ENCODE assay signal across 30 mouse cellular contexts in the genomic region with DNA sequence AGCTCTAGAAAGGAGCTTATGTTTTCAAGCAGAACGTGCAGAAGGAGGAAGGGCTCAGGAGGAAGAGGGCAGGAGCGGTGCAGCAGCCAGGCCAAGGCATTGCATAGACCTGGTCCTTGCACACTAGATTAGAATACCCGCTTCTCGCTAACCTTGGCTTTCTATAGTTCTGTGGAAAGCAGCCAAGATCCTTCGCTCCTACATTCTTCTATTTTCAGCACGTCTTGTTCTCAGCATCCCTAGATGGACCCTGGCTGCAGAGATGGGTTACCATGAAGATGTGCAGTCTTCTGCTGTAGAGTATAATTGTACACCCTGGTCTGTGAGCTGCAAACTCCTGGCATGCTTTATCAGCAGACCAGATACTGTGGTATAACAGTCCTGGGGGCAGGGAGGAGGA. TPM values are rescaled to one million over a fixed set of nuclear protein-coding genes. Genes with fewer than 3 reads are reported as not detected.
DNase-seq lines count a peak whose midpoint lies in the region; ATAC-seq and TF ChIP-seq lines count a peak whose summit lies in the region.
"Had no signal": no experiment of that assay in that cellular context is flagged by ENCODE, and none has a peak within 500 bp of the region (broad histone marks: within the 10 kb centered on the region; RNA-seq: fewer than 3 reads in every experiment).

No protein-coding gene starts in this region.

- H3K36me3 ChIP-seq in heart, embryonic 12.5 days = no peaks in the 10 kb centered on the region

- no peaks in the 10 kb centered on the region for H3K9me3 ChIP-seq in heart, embryonic 12.5 days (replicated peaks)
- H3K9me3 ChIP-seq: embryonic facial prominence, embryonic 12.5 days; forebrain, embryonic 12.5 days; G1E; liver, embryonic 13.5 days; megakaryocyte, embryonic 14.5 days; neural tube, embryonic 12.5 days had no signal

- 35% methylated on average over 6 of the region's 6 CpGs for WGBS in heart, embryonic 12.5 days
- 30% methylated on average over 6 of the region's 6 CpGs for WGBS in olfactory bulb, adult 2 months

- TF ChIP-seq POLR2A in olfactory bulb, adult 2 months (IDR thresholded peaks at IDR 0.05; ENCODE audit: insufficient read depth, low read depth, low read length) = no peak

- H3K9ac ChIP-seq in heart, embryonic 12.5 days = 0 out of 2 replicates have a peak overlapping the region, but pooled peaks have one; percentile 28
- H3K9ac ChIP-seq: embryonic facial prominence, embryonic 12.5 days; forebrain, embryonic 12.5 days; liver, embryonic 13.5 days; neural tube, embryonic 12.5 days had no signal

- ATAC-seq in heart, embryonic 12.5 days (ENCODE audit: insufficient number of reproducible peaks, low FRiP score) = peak; percentile 42
- ATAC-seq: intestine, postnatal 0 days; Patski had no signal

- H3K4me2 ChIP-seq in heart, embryonic 12.5 days = peak overlapping the region; percentile 52
- H3K4me2 ChIP-seq: embryonic facial prominence, embryonic 12.5 days; forebrain, embryonic 12.5 days; liver, embryonic 13.5 days; neural tube, embryonic 12.5 days had no signal

- no peak for DNase-seq in heart, postnatal 14 days
- DNase-seq in left cerebral cortex, adult 2 months (ENCODE audit: extremely low spot score in 1 of 2, low spot score in 2 of 2) = peak in 1 of 2 experiments; percentile 10
- no peak for DNase-seq in left cerebral cortex, postnatal 4 days
- DNase-seq in urinary bladder, adult 2 months (ENCODE audit: low spot score) = peak; percentile 9
- no peak for DNase-seq in urinary bladder, postnatal 4 days (ENCODE audit: low spot score in 2 of 2)
- DNase-seq in cerebellum, adult 18-20 months = no peak
- DNase-seq: adrenal gland, postnatal 36 days; B cell, adult 2 months; cerebellum, adult 11 months; cerebellum, postnatal 10 days; gastrocnemius, adult 2 months; kidney, postnatal 4 days; liver, embryonic 13.5 days; lung, adult 2 months; midbrain, embryonic 14.5 days; spleen, adult 18-20 months; thymus, postnatal 36 days had no signal

- H3K4me3 ChIP-seq in heart, embryonic 12.5 days = no peak overlapping the region
- no peak overlapping the region for H3K4me3 ChIP-seq in left cerebral cortex, adult 2 months
- H3K4me3 ChIP-seq in olfactory bulb, adult 2 months (ENCODE audit: insufficient read depth, low read depth, low read length) = no peak overlapping the region
- H3K4me3 ChIP-seq: embryonic facial prominence, embryonic 12.5 days; erythroblast, embryonic 14.5 days; forebrain, embryonic 12.5 days; gastrocnemius, adult 2 months; liver, embryonic 13.5 days; megakaryocyte, embryonic 14.5 days; neural tube, embryonic 12.5 days had no signal

- peaks cover 58% of the 10 kb centered on the region for H3K4me1 ChIP-seq in heart, embryonic 12.5 days (replicated peaks)
- H3K4me1 ChIP-seq in olfactory bulb, adult 2 months (ENCODE audit: control insufficient read depth, insufficient read depth, low read length) = peaks cover 33% of the 10 kb centered on the region
- H3K4me1 ChIP-seq: embryonic facial prominence, embryonic 12.5 days; liver, embryonic 13.5 days; neural tube, embryonic 12.5 days had no signal

- peak overlapping the region; percentile 84 for H3K27ac ChIP-seq in heart, embryonic 12.5 days (ENCODE audit: poor library complexity, severe bottlenecking)
- peak overlapping the region; percentile 57; the same call in 1 of the 2 replicates for H3K27ac ChIP-seq in left cerebral cortex, adult 2 months
- H3K27ac ChIP-seq in olfactory bulb, adult 2 months (ENCODE audit: insufficient read depth, low read depth, low read length) = peak overlapping the region; percentile 49
- H3K27ac ChIP-seq: embryonic facial prominence, embryonic 12.5 days; forebrain, embryonic 12.5 days; gastrocnemius, adult 2 months; liver, embryonic 13.5 days; neural tube, embryonic 12.5 days had no signal

- intact Hi-C loops in heart, postnatal 14 days (cut with DNase I) = no loop called here
- intact Hi-C loops in left cerebral cortex, adult 2 months (cut with DNase I) = no loop called here
- intact Hi-C loops in left cerebral cortex, postnatal 4 days (cut with DNase I) = no loop called here

- TF ChIP-seq CTCF in left cerebral cortex, adult 2 months (IDR thresholded peaks at IDR 0.05) = no peak
- no peak for TF ChIP-seq CTCF in olfactory bulb, adult 2 months (IDR thresholded peaks at IDR 0.05; ENCODE audit: insufficient read depth, low read depth, low read length)

- H3K27me3 ChIP-seq in heart, embryonic 12.5 days (replicated peaks) = no peaks in the 10 kb centered on the region
- H3K27me3 ChIP-seq: CH12.LX; embryonic facial prominence, embryonic 12.5 days; forebrain, embryonic 12.5 days; liver, embryonic 13.5 days; megakaryocyte, embryonic 14.5 days; neural tube, embryonic 12.5 days; Patski had no signal

RNA-seq across cellular contexts. Expression of a gene that starts 18.0 kb away (rescaled TPM):
- 58.1 and 63.4 TPM in 2 replicates for polyA plus RNA-seq in heart, embryonic 12.5 days (2016; fragmentation: Nextera tagmentation; extraction: Ambion mirVana)
- 100 to 1,000 TPM; 195 to 220 TPM for total RNA-seq in heart, postnatal 14 days (2021)
- total RNA-seq in left cerebral cortex, adult 2 months (2021) = 10 to 100 TPM; 69.1 to 73.9 TPM
- total RNA-seq in left cerebral cortex, postnatal 4 days (2021) = 10 to 100 TPM; 80.0 to 84.8 TPM
- 11.2 and 26.9 TPM in 2 replicates for polyA plus RNA-seq in urinary bladder, adult 2 months (2012; rRNA removed)
- polyA plus RNA-seq in olfactory bulb, adult 2 months (2012; ENCODE audit: insufficient read depth, insufficient read length, low replicate concordance, missing spikeins) = 35.8 TPM in 1 of 2 replicates, not detected in the other
- polyA plus RNA-seq: G1E had no signal

RNA-seq across cellular contexts. Expression of a gene that starts 22.1 kb away (rescaled TPM):
- polyA plus RNA-seq in heart, embryonic 12.5 days (2016; fragmentation: Nextera tagmentation; extraction: Ambion mirVana) = not detected in 2 replicates
- total RNA-seq in heart, postnatal 14 days (2021) = under 1 TPM in 1 of 2 experiments, not detected in 1; 0.12 TPM
- 1 to 10 TPM; 1.7 to 1.9 TPM for total RNA-seq in left cerebral cortex, adult 2 months (2021)
- under 1 TPM; 0.34 to 0.36 TPM for total RNA-seq in left cerebral cortex, postnatal 4 days (2021)
- polyA plus RNA-seq in urinary bladder, adult 2 months (2012; rRNA removed) = 0.03 and 0.06 TPM in 2 replicates
- not detected in 2 replicates for polyA plus RNA-seq in olfactory bulb, adult 2 months (2012; ENCODE audit: insufficient read depth, insufficient read length, low replicate concordance, missing spikeins)
- total RNA-seq: adrenal gland, adult 18-20 months; adrenal gland, postnatal 36 days had no signal
- polyA plus RNA-seq: embryonic facial prominence, embryonic 12.5 days; erythroblast, embryonic 14.5 days; forebrain, embryonic 12.5 days; G1E; kidney, embryonic 14.5 days; liver, embryonic 13.5 days had no signal

RNA-seq across cellular contexts. Expression of a gene that starts 39.1 kb away (rescaled TPM):
- 6.3 TPM in 2 replicates for polyA plus RNA-seq in heart, embryonic 12.5 days (2016; fragmentation: Nextera tagmentation; extraction: Ambion mirVana)
- 1 to 10 TPM; 4.0 to 4.4 TPM for total RNA-seq in heart, postnatal 14 days (2021)
- total RNA-seq in left cerebral cortex, adult 2 months (2021) = 10 to 100 TPM; 17.8 to 19.8 TPM
- total RNA-seq in left cerebral cortex, postnatal 4 days (2021) = 10 to 100 TPM; 21.1 to 21.3 TPM
- 18.9 TPM in 2 replicates for polyA plus RNA-seq in urinary bladder, adult 2 months (2012; rRNA removed)
- polyA plus RNA-seq in olfactory bulb, adult 2 months (2012; ENCODE audit: insufficient read depth, insufficient read length, low replicate concordance, missing spikeins) = not detected in 2 replicates
